Mouse (Mus musculus): Measurements from ENCODE around the gene Galnt12.
"Not testable (repeated sequence)": the region's sequence is repeated elsewhere in the genome, so short reads cannot be mapped to it uniquely, and the experiment has no call there.

Galnt12 gene

GRCm38 (mm10) chr4:47091493-47092386, at the start of gene Galnt12:
Gene Galnt12, plus strand, starts transcription at chr4:47091909.
- DNase-seq (ENCODE audit: low spot score), result no peak

- DNase-seq (ENCODE audit: low spot score), result no peak
These were observed 47.8 kb upstream of the Galnt12 start for GRCm38 (mm10) chr4:47043866-47044265.

- no peak for DNase-seq (ENCODE audit: low spot score)
These were observed 44.7 kb upstream of the Galnt12 start for GRCm38 (mm10) chr4:47046974-47047373.

GRCm38 (mm10) chr4:47047765-47048164, 43.9 kb upstream of the Galnt12 start:
- DNase-seq (ENCODE audit: low spot score), result no peak

GRCm38 (mm10) chr4:47049216-47049615, 42.5 kb upstream of the Galnt12 start:
- no peak for DNase-seq (ENCODE audit: low spot score)

GRCm38 (mm10) chr4:47050167-47050566, 41.5 kb upstream of the Galnt12 start:
- DNase-seq (ENCODE audit: low spot score), result peak; percentile 93

GRCm38 (mm10) chr4:47050642-47051381, 40.9 kb upstream of the Galnt12 start:
- DNase-seq (ENCODE audit: low spot score), result no peak

GRCm38 (mm10) chr4:47051905-47052304, 39.8 kb upstream of the Galnt12 start:
- DNase-seq (ENCODE audit: low spot score), result no peak

- DNase-seq (ENCODE audit: low spot score), result not testable (repeated sequence)
These were observed 36.5 kb upstream of the Galnt12 start for GRCm38 (mm10) chr4:47055170-47055569.

- no peak for DNase-seq (ENCODE audit: low spot score)
These were observed 36.1 kb upstream of the Galnt12 start for GRCm38 (mm10) chr4:47055570-47056080.

- DNase-seq (ENCODE audit: low spot score), result peak; percentile 77
These were observed 34.8 kb upstream of the Galnt12 start, which contains the start of gene Anks6 for GRCm38 (mm10) chr4:47056791-47057509. Gene Anks6, minus strand, starts transcription at chr4:47057427.

- no peak for DNase-seq (ENCODE audit: low spot score)
These were observed 34.0 kb upstream of the Galnt12 start for GRCm38 (mm10) chr4:47057510-47058325.

GRCm38 (mm10) chr4:47060900-47061299, 30.8 kb upstream of the Galnt12 start:
- DNase-seq (ENCODE audit: low spot score), result no peak

GRCm38 (mm10) chr4:47075054-47075453, 16.7 kb upstream of the Galnt12 start:
- DNase-seq (ENCODE audit: low spot score), result no peak

GRCm38 (mm10) chr4:47079997-47080646, 11.6 kb upstream of the Galnt12 start:
- no peak for DNase-seq (ENCODE audit: low spot score)

- no peak for DNase-seq (ENCODE audit: low spot score)
These were observed 11.1 kb upstream of the Galnt12 start for GRCm38 (mm10) chr4:47080647-47081010.

GRCm38 (mm10) chr4:47083824-47084223, 7.9 kb upstream of the Galnt12 start:
- no peak for DNase-seq (ENCODE audit: low spot score)

GRCm38 (mm10) chr4:47088671-47089070, 3.0 kb upstream of the Galnt12 start:
- DNase-seq (ENCODE audit: low spot score), result no peak

GRCm38 (mm10) chr4:47092387-47093021, 795 bp downstream of the Galnt12 start:
- DNase-seq (ENCODE audit: low spot score), result no peak

GRCm38 (mm10) chr4:47093161-47093560, 1.5 kb downstream of the Galnt12 start:
- DNase-seq (ENCODE audit: low spot score), result no peak

Data from ovary, postnatal 14 days (tissue).